Mouse (Mus musculus) bone marrow macrophage, adult 2 months (primary cell): Measurements from ENCODE around the gene Naglu.

ENCODE experiments used
- CTCF ChIP-seq: IDR thresholded peaks from 2 replicates; pipeline ENCODE4 v1.5.1; 2012; ENCODE audit warnings: low read depth, mild to moderate bottlenecking, low read length, moderate library complexity
- POLR2A ChIP-seq: IDR thresholded peaks from 2 replicates; pipeline ENCODE4 v1.6.1; 2012; ENCODE audit warnings: mild to moderate bottlenecking, low read depth, low read length, borderline replicate concordance

- TF ChIP-seq CTCF (no peak), POLR2A (no peak)
Measured at GRCm38 (mm10) chr11:101060126-101060525, 9.7 kb upstream of the Naglu start.
